Mouse (Mus musculus) splenic B cell, adult 2 months (primary cell): Measurements from ENCODE around the gene Atp6v0a1.

Experiments used
- DNase-seq: peaks from one replicate; pipeline ENCODE4 v3.0.0-alpha.2; 2011; ENCODE audit warnings: low read depth, low spot score
- H3K27me3 ChIP-seq: 2 replicates; pipeline ENCODE4 v1.6.1; 2012; ENCODE audit warnings: mild to moderate bottlenecking, low read length, moderate library complexity, mixed read lengths; ENCODE audit not compliant: control insufficient read depth, poor library complexity, insufficient read depth, severe bottlenecking
- H3K36me3 ChIP-seq: 2 replicates; pipeline ENCODE4 v1.6.1; 2012; ENCODE audit warnings: mild to moderate bottlenecking, low read length, moderate library complexity, mixed read lengths; ENCODE audit not compliant: control insufficient read depth, poor library complexity, insufficient read depth, severe bottlenecking

Gene Atp6v0a1

DNA sequence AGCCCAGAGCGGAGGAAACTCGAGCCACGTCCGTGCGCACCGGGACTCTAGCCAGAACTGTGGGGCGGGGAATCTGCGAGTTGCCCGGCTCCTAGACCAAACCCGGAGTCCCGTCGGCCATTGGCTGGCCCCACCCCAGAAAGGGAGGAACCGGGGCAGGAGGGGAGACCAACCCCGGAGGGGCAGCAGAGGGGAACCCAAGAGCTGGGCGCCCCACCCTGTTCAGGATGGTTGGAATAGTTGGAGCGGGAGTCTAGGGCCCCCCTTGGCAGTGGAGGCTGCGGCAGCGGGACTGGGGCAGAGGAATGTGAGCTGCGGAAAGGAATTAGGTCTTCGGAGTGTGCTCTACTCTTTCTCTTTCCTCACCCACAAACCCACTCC is 38.7 kb upstream of the Atp6v0a1 start, which contains the start of gene Cavin1:
Gene Cavin1, minus strand, starts transcription at position 331 of the 381 bp plus-strand sequence.
- H3K27me3 ChIP-seq = peaks cover 3% of the 10 kb centered on the region; the same call in 1 of the 2 replicates
- H3K36me3 ChIP-seq = no peaks in the 10 kb centered on the region
- no peak for DNase-seq

DNA sequence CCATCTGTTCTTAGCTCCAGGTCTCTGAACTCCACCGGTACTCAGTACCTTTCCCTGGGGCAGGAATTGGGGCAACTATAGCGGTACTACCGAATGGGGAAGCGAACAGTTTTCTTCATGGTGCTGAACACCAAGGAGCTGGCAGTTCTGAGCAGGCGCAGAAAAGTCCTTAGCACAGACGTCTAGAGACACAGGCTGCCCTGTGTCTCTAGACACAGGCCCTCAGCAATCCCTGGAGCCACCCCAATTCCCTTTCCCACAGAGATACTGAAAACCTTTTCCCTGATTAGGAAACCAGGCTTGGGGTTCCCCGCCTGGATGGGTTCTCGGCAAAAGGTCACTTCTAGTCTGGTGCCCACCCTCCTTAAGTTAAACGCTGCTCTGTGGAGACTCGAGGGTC is 37.8 kb upstream of the Atp6v0a1 start:
- H3K27me3 ChIP-seq = peaks cover 3% of the 10 kb centered on the region; the same call in 1 of the 2 replicates
- H3K36me3 ChIP-seq = no peaks in the 10 kb centered on the region
- DNase-seq = no peak

DNA sequence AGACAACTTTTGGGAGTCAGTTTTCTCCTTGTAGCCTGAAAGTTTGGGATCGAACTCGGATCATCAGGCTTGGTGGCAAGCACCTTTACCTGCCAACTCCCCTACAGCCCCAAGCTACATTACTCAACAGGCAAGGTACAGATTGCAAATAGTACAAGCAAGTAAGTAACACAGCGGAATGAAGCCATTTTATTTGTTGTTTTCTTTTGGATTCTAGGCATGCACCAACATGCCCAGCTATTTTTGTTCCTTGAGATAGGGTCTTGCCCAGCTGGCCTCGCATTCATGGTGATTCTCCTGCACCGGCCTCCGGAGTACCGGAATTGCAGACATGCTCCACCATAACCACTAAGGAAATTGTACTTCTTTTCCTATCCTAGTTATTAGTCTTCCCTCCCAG is 36.0 kb upstream of the Atp6v0a1 start:
- DNase-seq = no peak
- H3K27me3 ChIP-seq = peaks cover 3% of the 10 kb centered on the region; the same call in 1 of the 2 replicates
- H3K36me3 ChIP-seq = no peaks in the 10 kb centered on the region

DNA sequence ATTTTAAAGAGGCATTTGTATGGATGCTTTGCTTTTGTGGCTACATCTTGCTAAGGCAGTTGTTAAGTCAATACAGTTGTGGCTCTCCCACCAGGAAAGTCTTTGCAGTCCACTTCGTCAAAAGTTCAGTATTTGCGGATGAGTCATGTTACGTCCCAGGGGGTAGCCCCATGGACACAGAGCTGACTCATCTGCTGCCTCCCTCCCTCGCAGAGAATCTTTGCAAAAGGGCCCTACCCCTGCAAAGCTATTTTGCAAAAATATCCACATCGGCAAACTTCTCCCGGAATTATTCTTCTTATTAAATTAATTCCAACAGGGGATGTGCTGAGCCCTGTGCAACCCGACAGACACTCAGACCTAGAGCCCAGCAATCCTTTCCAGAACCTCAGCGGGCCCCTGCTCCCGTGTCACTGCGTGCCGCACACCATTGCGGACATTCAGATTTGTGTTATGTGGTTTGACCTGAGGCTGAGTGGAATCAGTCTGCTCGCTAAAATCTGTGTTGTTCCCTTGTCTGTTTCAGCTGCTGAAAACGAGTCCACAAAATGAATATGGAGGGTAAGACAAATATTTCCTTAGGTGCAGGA is 34.8 kb upstream of the Atp6v0a1 start:
- DNase-seq = no peak
- no peaks in the 10 kb centered on the region for H3K36me3 ChIP-seq

DNA sequence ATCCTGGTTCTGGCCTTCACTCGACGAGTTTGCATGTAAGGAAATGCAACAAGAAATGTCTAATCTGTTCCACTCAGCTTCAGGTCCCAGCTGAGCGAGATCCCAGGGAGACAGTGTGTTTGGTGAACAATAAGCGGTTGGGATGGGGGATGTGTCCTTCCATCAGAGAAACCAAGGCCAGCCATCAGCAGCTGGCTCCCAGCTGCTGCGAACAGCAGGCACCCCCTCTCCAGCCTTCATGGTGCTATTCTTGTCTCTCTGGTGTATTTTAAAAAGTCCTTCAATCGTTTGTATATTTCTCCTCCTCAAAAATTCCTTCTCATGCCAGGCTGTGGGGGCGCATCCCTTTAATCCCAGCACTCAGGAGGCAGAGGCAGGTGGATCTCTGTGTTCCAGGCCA is 34.0 kb upstream of the Atp6v0a1 start:
- no peaks in the 10 kb centered on the region for H3K36me3 ChIP-seq
- no peak for DNase-seq
- peaks cover 2% of the 10 kb centered on the region; the same call in 1 of the 2 replicates for H3K27me3 ChIP-seq

More for the DNA sequence above, 34.8 kb upstream of the Atp6v0a1 start:
- H3K27me3 ChIP-seq = peaks cover 3% of the 10 kb centered on the region; the same call in 1 of the 2 replicates

DNA sequence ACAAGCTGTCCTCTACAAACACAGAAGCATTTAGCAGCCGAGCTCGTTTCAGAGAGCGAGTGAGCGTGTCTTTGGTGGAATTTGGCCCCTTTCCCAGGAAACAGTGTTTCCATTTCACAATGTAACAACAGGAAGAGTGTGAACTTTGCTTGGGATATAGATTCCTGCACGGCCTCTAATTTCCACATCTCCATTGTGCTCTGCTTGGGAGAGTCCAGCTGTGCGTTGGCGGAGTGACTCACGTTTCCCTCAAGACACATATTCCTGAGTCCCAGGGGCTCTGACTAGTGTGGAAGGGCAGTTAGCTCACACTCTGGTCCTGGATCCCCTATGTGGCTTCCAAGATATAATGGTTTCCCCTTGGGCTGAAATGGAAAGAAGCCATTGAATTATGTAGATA is 29.4 kb upstream of the Atp6v0a1 start:
- H3K27me3 ChIP-seq = no peaks in the 10 kb centered on the region
- H3K36me3 ChIP-seq = no peaks in the 10 kb centered on the region
- DNase-seq = no peak

DNA sequence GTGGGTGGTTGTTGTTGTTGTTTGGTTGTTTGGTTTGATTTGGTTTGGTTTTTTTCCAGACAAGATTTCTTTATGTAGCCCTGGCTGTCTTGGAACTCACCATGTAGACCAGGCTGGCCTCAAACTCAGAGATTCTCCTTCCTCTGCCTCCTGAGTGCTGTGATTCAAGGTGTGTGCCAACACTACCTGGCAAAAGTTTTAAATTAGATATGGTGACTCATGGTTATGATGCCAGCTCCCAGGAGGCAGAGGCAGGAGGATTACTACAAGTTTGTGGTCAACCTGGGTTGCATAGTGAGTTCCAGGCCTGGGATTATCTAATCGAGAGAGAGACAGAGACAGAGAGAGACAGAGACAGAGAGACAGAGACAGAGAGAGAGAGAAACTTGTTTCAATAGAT is 28.8 kb upstream of the Atp6v0a1 start:
- Histone ChIP-seq H3K36me3 (no peaks in the 10 kb centered on the region), H3K27me3 (no peaks in the 10 kb centered on the region)
- no peak for DNase-seq

DNA sequence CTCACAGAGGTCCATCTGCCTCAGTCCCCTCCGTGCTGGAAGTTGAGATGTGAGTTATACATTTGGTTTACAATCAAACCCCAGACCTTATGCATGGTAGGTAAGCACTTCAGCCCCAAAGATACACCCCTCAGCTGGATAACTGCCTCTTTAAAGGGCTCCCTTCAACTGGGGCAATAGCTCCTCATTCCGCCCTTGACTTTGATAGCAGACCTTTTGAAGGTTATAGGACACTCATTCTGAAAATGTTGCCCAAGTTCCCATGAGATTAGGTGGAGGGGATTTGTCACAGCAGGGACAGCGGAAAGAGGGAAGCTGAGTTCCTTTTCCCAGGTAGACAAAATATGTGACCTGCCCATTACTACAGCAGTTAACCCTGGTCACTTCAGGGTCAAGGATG is 28.0 kb upstream of the Atp6v0a1 start:
- DNase-seq = no peak
- no peaks in the 10 kb centered on the region for H3K36me3 ChIP-seq
- H3K27me3 ChIP-seq = no peaks in the 10 kb centered on the region

DNA sequence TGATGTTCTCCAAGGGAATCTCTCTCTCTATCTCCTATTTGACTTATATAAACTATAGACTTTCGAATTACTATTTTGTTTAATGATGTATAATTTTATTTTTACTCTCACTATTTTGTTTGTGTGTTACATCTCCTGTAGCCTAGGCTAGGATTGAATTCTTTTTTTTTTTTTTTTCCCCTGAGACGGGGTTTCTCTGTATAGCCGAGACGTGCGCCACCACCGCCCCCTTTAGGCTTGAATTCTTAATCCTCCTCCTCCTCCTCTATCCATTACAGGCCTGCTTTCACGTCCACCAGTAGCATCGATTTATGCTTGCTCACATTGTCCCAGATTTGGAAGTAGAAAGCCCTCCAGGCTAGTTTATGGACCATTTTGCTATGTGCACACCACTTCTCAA is 27.2 kb upstream of the Atp6v0a1 start:
- no peaks in the 10 kb centered on the region for H3K27me3 ChIP-seq
- H3K36me3 ChIP-seq = no peaks in the 10 kb centered on the region
- no peak for DNase-seq

DNA sequence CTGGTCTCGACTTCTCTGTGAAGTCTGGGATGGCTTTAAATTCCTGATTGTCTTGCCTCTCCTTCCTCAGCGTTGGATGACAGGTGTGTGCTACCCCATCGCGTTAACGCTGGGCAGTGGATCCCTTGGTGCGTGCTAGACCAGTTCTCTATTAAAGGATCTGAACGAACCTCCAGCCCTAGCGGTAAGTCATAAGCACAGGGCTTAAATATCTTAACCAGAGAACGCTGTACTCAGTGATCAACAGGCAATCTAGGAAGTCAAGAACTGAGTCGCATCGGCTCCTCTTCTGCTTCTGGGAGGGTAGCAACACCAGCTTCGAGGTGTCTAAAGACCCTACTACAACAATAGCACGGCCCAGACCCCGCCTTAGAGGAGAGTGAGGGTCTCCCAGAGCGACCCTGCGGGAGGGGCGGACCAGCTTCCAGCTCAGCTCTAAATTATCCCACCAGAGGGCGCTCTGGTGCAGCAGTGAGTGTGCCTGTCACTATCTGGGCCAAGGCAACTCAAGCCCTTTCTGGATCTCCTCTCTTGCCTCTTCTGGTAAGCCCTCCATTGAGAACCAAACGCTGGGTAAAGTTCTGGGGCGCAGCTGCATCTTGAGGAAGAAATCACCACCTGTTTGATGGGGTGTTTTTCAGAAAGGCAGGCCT is 26.0 kb upstream of the Atp6v0a1 start:
- Histone ChIP-seq H3K36me3 (no peaks in the 10 kb centered on the region), H3K27me3 (no peaks in the 10 kb centered on the region)
- peak; percentile 88 for DNase-seq

DNA sequence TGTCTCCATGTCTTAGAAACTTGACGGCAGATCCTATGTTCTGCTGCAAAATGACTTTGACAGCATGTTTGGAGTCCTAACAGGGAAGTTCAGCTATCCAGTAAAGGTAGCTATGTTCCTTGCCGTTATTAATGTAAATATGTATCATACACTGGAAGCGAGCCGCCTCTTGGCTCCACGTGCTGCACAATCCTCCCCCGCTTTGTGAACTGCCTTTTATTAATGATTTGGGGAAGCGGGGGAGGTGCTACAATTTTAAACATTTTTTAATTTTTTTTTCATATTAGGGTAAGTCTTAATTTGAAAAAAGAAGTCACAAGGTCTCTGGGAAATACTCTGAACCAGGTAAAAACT is 25.5 kb upstream of the Atp6v0a1 start:
- Histone ChIP-seq H3K27me3 (no peaks in the 10 kb centered on the region), H3K36me3 (no peaks in the 10 kb centered on the region)
- DNase-seq = no peak

DNA sequence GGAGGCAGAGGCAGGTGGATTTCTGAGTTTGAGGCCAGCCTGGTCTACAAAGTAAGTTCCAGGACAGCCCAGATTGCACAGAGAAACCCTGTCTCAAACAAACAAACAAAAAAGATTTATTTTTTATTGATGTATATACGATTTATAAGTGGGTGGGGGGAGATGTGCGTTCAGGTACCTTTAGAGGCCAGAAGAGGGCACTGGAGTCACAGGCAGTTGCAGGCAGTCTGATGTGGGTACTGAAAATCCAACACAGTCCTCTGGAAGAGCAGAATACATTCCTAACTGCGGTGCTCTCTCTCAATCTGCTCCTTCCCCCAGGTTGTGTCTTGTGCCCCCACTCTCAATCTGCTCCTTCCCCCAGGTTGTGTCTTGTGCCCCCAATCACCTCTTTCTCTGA is 23.6 kb upstream of the Atp6v0a1 start:
- H3K27me3 ChIP-seq = no peaks in the 10 kb centered on the region
- H3K36me3 ChIP-seq = no peaks in the 10 kb centered on the region
- peak; percentile 62 for DNase-seq

DNA sequence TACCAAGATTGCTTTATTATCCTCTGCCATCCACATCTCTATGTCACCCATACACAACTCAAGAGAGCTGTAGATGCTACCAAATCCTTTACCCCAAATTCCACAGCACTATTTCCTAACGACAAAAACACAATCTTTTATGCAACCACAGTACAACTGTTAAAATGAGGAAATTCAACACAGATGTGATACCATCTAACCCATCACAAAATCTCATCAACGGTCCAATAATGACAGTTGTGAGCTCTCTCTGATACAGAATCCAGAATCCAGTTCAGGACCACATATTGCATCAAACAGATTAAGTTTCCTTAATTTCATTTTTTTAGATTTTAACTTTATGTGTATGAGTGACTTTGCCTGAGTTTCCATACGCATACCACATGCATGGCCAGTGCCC is 20.6 kb upstream of the Atp6v0a1 start:
- DNase-seq = no peak
- no peaks in the 10 kb centered on the region for H3K36me3 ChIP-seq
- H3K27me3 ChIP-seq = no peaks in the 10 kb centered on the region

DNA sequence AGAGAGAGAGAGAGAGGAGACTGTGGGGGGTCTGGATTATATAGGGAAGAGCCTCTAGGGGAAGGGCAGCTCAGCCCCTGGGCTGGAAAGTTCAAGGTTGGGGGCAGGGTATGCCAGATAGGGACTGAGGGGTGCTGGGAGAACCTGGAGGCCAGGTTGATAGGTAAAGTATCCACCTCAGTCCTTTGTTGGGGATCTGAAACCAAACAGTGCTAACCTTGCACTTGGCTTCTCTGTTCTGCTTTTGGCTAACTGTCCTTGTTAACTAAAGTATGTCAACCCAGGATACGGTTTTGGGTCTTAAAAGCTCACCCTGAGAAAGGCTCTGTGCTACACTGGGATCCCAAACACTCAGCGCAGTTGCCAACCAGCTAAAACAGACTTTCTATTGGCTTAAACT is 19.6 kb upstream of the Atp6v0a1 start:
- Histone ChIP-seq H3K27me3 (no peaks in the 10 kb centered on the region), H3K36me3 (no peaks in the 10 kb centered on the region)
- peak; percentile 60 for DNase-seq

DNA sequence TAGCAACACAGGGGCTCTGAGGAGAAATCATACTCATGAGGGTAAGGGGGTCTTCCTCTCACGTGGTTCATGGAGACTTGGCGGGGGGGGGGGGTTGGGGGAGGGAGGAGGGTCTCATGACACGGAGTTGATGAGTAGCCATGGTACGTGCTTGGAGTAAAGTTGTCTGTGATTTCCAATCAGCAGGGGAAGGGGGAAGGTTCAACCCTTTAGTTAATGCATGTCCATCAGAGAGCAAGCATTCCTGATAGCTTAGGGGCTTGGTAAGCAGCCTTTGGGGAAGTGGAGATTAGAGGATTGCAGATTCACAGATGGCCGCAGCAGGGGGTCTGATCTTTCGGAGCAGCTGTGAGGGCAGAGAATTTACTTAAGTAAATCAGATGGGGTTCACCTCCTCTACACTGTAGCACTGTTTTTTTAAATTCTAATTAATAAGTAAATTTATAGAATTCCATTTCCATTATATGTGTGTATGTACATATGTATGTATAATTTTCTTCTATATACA is 18.2 kb upstream of the Atp6v0a1 start:
- DNase-seq = no peak
- Histone ChIP-seq H3K27me3 (no peaks in the 10 kb centered on the region), H3K36me3 (no peaks in the 10 kb centered on the region)

DNA sequence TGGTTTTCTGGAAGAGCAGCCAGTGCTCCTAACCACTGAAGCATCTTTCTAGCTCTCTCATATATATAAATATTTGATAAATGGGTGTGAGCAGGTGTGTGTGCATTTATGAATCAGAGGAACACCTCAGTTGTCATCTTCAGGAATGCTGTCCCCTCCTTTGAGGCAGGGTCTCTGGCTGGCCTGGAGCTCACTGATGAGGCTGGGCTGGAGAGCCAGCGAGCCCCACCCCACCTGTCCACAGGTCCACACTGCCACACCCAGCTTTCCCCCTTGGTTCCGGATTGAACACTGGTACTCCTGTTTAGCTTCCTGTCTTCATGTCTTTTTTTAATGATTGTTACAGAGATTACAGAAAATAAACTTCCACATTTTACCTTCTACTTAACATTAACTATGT is 15.8 kb upstream of the Atp6v0a1 start:
- H3K36me3 ChIP-seq = no peaks in the 10 kb centered on the region
- H3K27me3 ChIP-seq = no peaks in the 10 kb centered on the region
- no peak for DNase-seq
